In the genomic region with DNA sequence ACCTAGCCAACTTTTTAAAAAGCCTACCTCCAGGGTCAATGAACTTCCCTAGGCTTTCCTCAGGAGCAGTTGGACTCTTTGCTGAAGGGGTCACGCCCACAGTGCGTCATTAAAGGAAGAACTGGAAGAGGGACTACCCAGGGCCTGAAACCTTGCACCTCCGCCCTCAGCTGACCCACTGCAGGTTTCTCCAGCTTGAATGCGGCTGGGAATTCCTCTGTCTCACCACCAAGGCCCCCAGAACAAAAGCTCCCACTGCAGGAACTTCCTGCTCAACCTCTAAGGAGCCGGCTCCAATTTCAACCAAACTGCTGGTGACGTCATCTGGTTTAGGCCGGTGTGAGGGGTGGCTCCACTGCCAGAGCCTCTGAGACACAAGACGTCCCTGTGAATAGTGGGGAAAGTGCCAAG, we compare ENCODE assay signal across 9 mouse cellular contexts. TPM values are rescaled to one million over a fixed set of nuclear protein-coding genes. Genes with fewer than 3 reads are reported as not detected.
DNase-seq lines count a peak whose midpoint lies in the region; ATAC-seq and TF ChIP-seq lines count a peak whose summit lies in the region.
"Had no signal": no experiment of that assay in that cellular context is flagged by ENCODE, and none has a peak within 500 bp of the region (broad histone marks: within the 10 kb centered on the region; RNA-seq: fewer than 3 reads in every experiment).

No protein-coding gene starts in this region.

- H3K9ac ChIP-seq in lung, embryonic 14.5 days, result no peak overlapping the region
- H3K9ac ChIP-seq in embryonic facial prominence, embryonic 12.5 days, result no peak overlapping the region
- no peak overlapping the region for H3K9ac ChIP-seq in kidney, embryonic 16.5 days (replicated peaks; ENCODE audit: low read length)
- H3K9ac ChIP-seq in stomach, embryonic 14.5 days (replicated peaks; ENCODE audit: low read depth, low read length), result no peak overlapping the region
- H3K9ac ChIP-seq: liver, embryonic 15.5 days had no signal

- 5% methylated on average over 8 of the region's 8 CpGs for WGBS in lung, embryonic 14.5 days
- 2% methylated on average over 8 of the region's 8 CpGs for WGBS in embryonic facial prominence, embryonic 12.5 days
- 3% methylated on average over 8 of the region's 8 CpGs for WGBS in kidney, embryonic 16.5 days
- 5% methylated on average over 8 of the region's 8 CpGs for WGBS in stomach, embryonic 14.5 days

- H3K4me3 ChIP-seq in lung, embryonic 14.5 days (ENCODE audit: low read depth, low read length), result no peak overlapping the region
- no peak overlapping the region for H3K4me3 ChIP-seq in embryonic facial prominence, embryonic 12.5 days
- H3K4me3 ChIP-seq in kidney, embryonic 16.5 days (ENCODE audit: low read length), result no peak overlapping the region
- H3K4me3 ChIP-seq in stomach, embryonic 14.5 days (ENCODE audit: low read depth, low read length), result no peak overlapping the region
- H3K4me3 ChIP-seq: liver, embryonic 15.5 days had no signal

- TF ChIP-seq CTCF in lung, embryonic 14.5 days (IDR thresholded peaks at IDR 0.05; ENCODE audit: low read depth), result no peak

- peaks cover 13% of the 10 kb centered on the region; the same call in 1 of the 2 replicates for H3K4me1 ChIP-seq in lung, embryonic 14.5 days (ENCODE audit: insufficient read depth)
- peaks cover 17% of the 10 kb centered on the region for H3K4me1 ChIP-seq in embryonic facial prominence, embryonic 12.5 days
- H3K4me1 ChIP-seq in kidney, embryonic 16.5 days (ENCODE audit: insufficient read depth, low read length), result peaks cover 15% of the 10 kb centered on the region
- H3K4me1 ChIP-seq in stomach, embryonic 14.5 days (ENCODE audit: control insufficient read depth, insufficient read depth, low read length), result peaks cover 8% of the 10 kb centered on the region; the same call in 1 of the 2 replicates

- ATAC-seq in lung, embryonic 14.5 days (ENCODE audit: insufficient read depth), result peak; percentile 83
- ATAC-seq in embryonic facial prominence, embryonic 12.5 days (ENCODE audit: insufficient number of reproducible peaks, insufficient read depth, low FRiP score, low TSS enrichment), result peak; percentile 75
- ATAC-seq in kidney, embryonic 16.5 days (ENCODE audit: low FRiP score, low TSS enrichment), result peak; percentile 84
- peak; percentile 79 for ATAC-seq in stomach, embryonic 14.5 days (ENCODE audit: insufficient number of reproducible peaks, insufficient read depth, low FRiP score, low read depth)

- peak overlapping the region; percentile 36 for H3K4me2 ChIP-seq in lung, embryonic 14.5 days
- peak overlapping the region; percentile 16 for H3K4me2 ChIP-seq in embryonic facial prominence, embryonic 12.5 days (replicated peaks)
- H3K4me2 ChIP-seq in kidney, embryonic 16.5 days (replicated peaks; ENCODE audit: low read depth, low read length), result peak overlapping the region; percentile 14
- peak overlapping the region; percentile 14; the same call in 1 of the 2 replicates for H3K4me2 ChIP-seq in stomach, embryonic 14.5 days (replicated peaks; ENCODE audit: low read depth, low read length)
- H3K4me2 ChIP-seq: liver, embryonic 15.5 days had no signal

- no peaks in the 10 kb centered on the region for H3K9me3 ChIP-seq in lung, embryonic 14.5 days (ENCODE audit: low read depth, low read length)
- no peaks in the 10 kb centered on the region for H3K9me3 ChIP-seq in embryonic facial prominence, embryonic 12.5 days
- H3K9me3 ChIP-seq in kidney, embryonic 16.5 days (ENCODE audit: low read length), result no peaks in the 10 kb centered on the region
- no peaks in the 10 kb centered on the region for H3K9me3 ChIP-seq in stomach, embryonic 14.5 days (ENCODE audit: control insufficient read depth, low read depth, low read length)
- H3K9me3 ChIP-seq: liver, embryonic 15.5 days had no signal

- peak overlapping the region; percentile 74 for H3K27ac ChIP-seq in lung, embryonic 14.5 days (ENCODE audit: low read depth)
- H3K27ac ChIP-seq in embryonic facial prominence, embryonic 12.5 days, result peak overlapping the region; percentile 57
- peak overlapping the region; percentile 54 for H3K27ac ChIP-seq in kidney, embryonic 16.5 days (ENCODE audit: low read length)
- peak overlapping the region; percentile 61; the same call in 1 of the 2 replicates for H3K27ac ChIP-seq in stomach, embryonic 14.5 days (ENCODE audit: low read length)
- H3K27ac ChIP-seq: liver, embryonic 15.5 days had no signal

- no peaks in the 10 kb centered on the region for H3K27me3 ChIP-seq in lung, embryonic 14.5 days (ENCODE audit: insufficient read depth, low read length)
- H3K27me3 ChIP-seq in embryonic facial prominence, embryonic 12.5 days, result no peaks in the 10 kb centered on the region
- no peaks in the 10 kb centered on the region for H3K27me3 ChIP-seq in kidney, embryonic 16.5 days (ENCODE audit: insufficient read depth, low read length)
- H3K27me3 ChIP-seq in stomach, embryonic 14.5 days (ENCODE audit: control insufficient read depth, insufficient read depth, low read length), result no peaks in the 10 kb centered on the region
- H3K27me3 ChIP-seq: liver, embryonic 15.5 days had no signal

- DNase-seq in lung, embryonic 14.5 days, result peak; percentile 89
- DNase-seq in lung, postnatal 25 days (ENCODE audit: low spot score), result no peak
- no peak for DNase-seq in spleen, adult 18-20 months
- DNase-seq in frontal cortex, postnatal 36 days (ENCODE audit: low spot score in 2 of 2), result no peak
- DNase-seq in cerebellum, adult 9-10 months, result no peak

- no peaks in the 10 kb centered on the region for H3K36me3 ChIP-seq in lung, embryonic 14.5 days (ENCODE audit: insufficient read depth)
- H3K36me3 ChIP-seq in embryonic facial prominence, embryonic 12.5 days, result no peaks in the 10 kb centered on the region
- no peaks in the 10 kb centered on the region for H3K36me3 ChIP-seq in kidney, embryonic 16.5 days (ENCODE audit: insufficient read depth, low read length)
- H3K36me3 ChIP-seq in stomach, embryonic 14.5 days (ENCODE audit: control insufficient read depth, insufficient read depth, low read length), result no peaks in the 10 kb centered on the region
- H3K36me3 ChIP-seq: liver, embryonic 15.5 days had no signal

RNA-seq across cellular contexts. Expression of gene Smad3, which starts 45.4 kb away (rescaled TPM):
- 16.1 and 16.4 TPM in 2 replicates for polyA plus RNA-seq in lung, embryonic 14.5 days (2014; fragmentation: Nextera tagmentation; extraction: Ambion mirVana)
- 37.4 and 38.6 TPM in 2 replicates for polyA plus RNA-seq in embryonic facial prominence, embryonic 12.5 days (2016; fragmentation: Nextera tagmentation; extraction: Ambion mirVana)
- 27.8 and 27.9 TPM in 2 replicates for polyA plus RNA-seq in kidney, embryonic 16.5 days (2015; fragmentation: Nextera tagmentation; extraction: Ambion mirVana)
- polyA plus RNA-seq in stomach, embryonic 14.5 days (2014; fragmentation: Nextera tagmentation; extraction: Ambion mirVana), result 16.5 and 17.3 TPM in 2 replicates
